Mouse (Mus musculus) midbrain, postnatal 0 days (tissue): ENCODE measurements around the gene Dclk1. TPM values are rescaled to one million over a fixed set of nuclear protein-coding genes. Genes with fewer than 3 reads are reported as not detected.
A peak's percentile ranks its signal among the peaks of the same experiment; 100 is the strongest.

Source experiments
- ATAC-seq: fragments of 200-750 bp; cut with Nextera tagmentation; 2 replicates; pipeline ENCODE4 v1.8.0; 2017; ENCODE audit warnings: moderate number of reproducible peaks, mild to moderate bottlenecking, moderate TSS enrichment, moderate library complexity; ENCODE audit not compliant: low FRiP score
- DNase-seq: peaks from one replicate; pipeline ENCODE4 v3.0.0-alpha.2; 2015; ENCODE audit warnings: low spot score
- H3K27ac ChIP-seq: fragments of 300-500 bp; sonication (generic); 2 replicates; pipeline ENCODE4 v1.5.1; 2014; ENCODE audit warnings: low read depth, mild to moderate bottlenecking, low read length, mixed read lengths
- H3K27me3 ChIP-seq: fragments of 300-500 bp; sonication (generic); 2 replicates; pipeline ENCODE4 v1.6.1; 2014; ENCODE audit warnings: low read length, control low read depth, mixed read lengths; ENCODE audit not compliant: insufficient read depth
- H3K36me3 ChIP-seq: fragments of 300-500 bp; sonication (generic); 2 replicates; pipeline ENCODE4 v1.6.1; 2014; ENCODE audit warnings: low read length, control low read depth, mixed read lengths; ENCODE audit not compliant: insufficient read depth
- H3K4me1 ChIP-seq: fragments of 300-500 bp; sonication (generic); 2 replicates; pipeline ENCODE4 v1.6.1; 2014; ENCODE audit warnings: mild to moderate bottlenecking, control low read depth, antibody characterized with exemption, low read length, mixed read lengths; ENCODE audit not compliant: insufficient read depth
- H3K4me2 ChIP-seq: fragments of 300-500 bp; sonication (generic); 2 replicates; pipeline ENCODE4 v1.6.1; 2014; ENCODE audit warnings: low read depth, mild to moderate bottlenecking, low read length, mixed read lengths; ENCODE audit not compliant: poor library complexity, severe bottlenecking
- H3K4me3 ChIP-seq: fragments of 300-500 bp; sonication (generic); 2 replicates; pipeline ENCODE4 v1.5.1; 2014; ENCODE audit warnings: low read depth, mild to moderate bottlenecking, low read length, moderate library complexity
- H3K9ac ChIP-seq: fragments of 300-500 bp; sonication (generic); replicated peaks from 2 replicates; pipeline ENCODE4 v1.6.1; 2014; ENCODE audit warnings: mild to moderate bottlenecking, low read length, moderate library complexity, mixed read lengths; ENCODE audit not compliant: poor library complexity, severe bottlenecking
- H3K9me3 ChIP-seq: fragments of 300-500 bp; sonication (generic); 2 replicates; pipeline ENCODE4 v1.6.1; 2016; ENCODE audit warnings: low read length, control low read depth
- CTCF ChIP-seq: IDR thresholded peaks from 2 replicates; pipeline ENCODE4 v1.5.1; 2016; ENCODE audit warnings: antibody characterized with exemption, mild to moderate bottlenecking
- WGBS: fragments of 180-500 bp; shearing (Covaris S2); extraction: QIAGEN DNeasy Blood & Tissue Kit; methylation state at CpG from one replicate; pipeline ENCODE4 v1.1.7; 2014; 5-methylcytosine and 5-hydroxymethylcytosine counted together
- polyA plus RNA-seq: library from polyadenylated mRNA; unstranded; fragments of >200 nt; fragmentation: Nextera tagmentation; extraction: Ambion mirVana; gene quantifications from 2 replicates; pipeline ENCODE4 v1.2.1, GENCODE M21; 2015
- total RNA-seq: library from RNA; depleted of rRNA; stranded (reverse); fragments of >200 nt; gene quantifications from 2 replicates; pipeline ENCODE4 v1.2.3, GENCODE M21; 2014

Dclk1 gene
- total and polyA plus RNA-seq, 2 experiments from 2014 or later: 219 to 307 TPM

- Histone ChIP-seq H3K4me3 (no peak overlapping the region), H3K36me3 (peaks cover 6% of the 10 kb centered on the region; the same call in 1 of the 2 replicates), H3K9me3 (no peaks in the 10 kb centered on the region), H3K27ac (no peak overlapping the region), H3K4me2 (no peak overlapping the region), H3K9ac (no peak overlapping the region), H3K4me1 (no peaks in the 10 kb centered on the region), H3K27me3 (no peaks in the 10 kb centered on the region)
- no peak for ATAC-seq
- WGBS: 86% methylated on average over 7 of the region's 7 CpGs
- DNase-seq: no peak
- TF ChIP-seq CTCF: no peak
Observed at GRCm38 (mm10) chr3:55476694-55477093, 234.5 kb downstream of the Dclk1 start.

DNA sequence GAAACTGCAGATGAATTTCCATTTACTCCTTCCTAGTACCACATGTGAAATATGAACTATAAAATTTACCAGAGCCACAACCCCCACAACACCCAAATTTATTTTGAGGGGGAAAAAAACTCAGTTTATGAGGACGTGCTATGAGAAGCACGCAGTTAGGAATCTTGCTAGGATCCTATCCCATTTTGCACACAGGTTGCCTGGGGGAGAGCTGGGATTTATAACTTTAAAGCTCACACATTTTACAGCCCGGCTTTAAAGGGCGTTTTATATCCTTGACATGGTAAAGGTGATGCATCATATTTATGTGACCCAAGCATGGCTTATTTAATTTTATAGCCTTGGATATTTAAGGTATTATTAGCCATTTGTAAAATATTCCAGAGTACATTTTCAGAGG is 237.1 kb downstream of the Dclk1 start:
- DNase-seq (no peak), ATAC-seq (no peak)
- H3K36me3 ChIP-seq: peaks cover 6% of the 10 kb centered on the region; the same call in 1 of the 2 replicates
- H3K4me2 ChIP-seq: no peak overlapping the region
- no peaks in the 10 kb centered on the region for H3K9me3 ChIP-seq
- H3K27me3 ChIP-seq: no peaks in the 10 kb centered on the region
- no peaks in the 10 kb centered on the region for H3K4me1 ChIP-seq
- H3K4me3 ChIP-seq: no peak overlapping the region
- 82% methylated on average over 4 of the region's 4 CpGs for WGBS
- TF ChIP-seq CTCF: no peak
- H3K9ac ChIP-seq: no peak overlapping the region
- no peak overlapping the region for H3K27ac ChIP-seq

DNA sequence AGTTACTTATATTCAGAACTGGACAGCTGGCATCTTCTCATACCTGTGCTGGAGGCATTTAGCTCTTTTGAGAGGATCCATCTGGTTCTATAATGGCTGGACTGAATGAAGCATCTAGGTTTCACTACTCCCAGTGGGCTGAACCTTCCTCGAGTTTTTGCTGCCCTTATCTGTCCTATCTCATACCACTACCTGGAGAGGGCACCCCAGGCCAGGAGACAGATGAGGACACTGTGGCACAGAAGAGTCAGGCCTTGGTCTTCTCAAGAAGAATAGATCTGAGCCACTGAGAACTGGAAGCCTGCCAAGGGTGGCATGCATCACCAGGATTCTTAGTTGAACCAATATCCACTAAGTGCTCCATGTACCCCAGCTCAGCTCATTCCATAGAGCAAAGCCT is 239.0 kb downstream of the Dclk1 start:
- DNase-seq: no peak
- H3K36me3 ChIP-seq: peaks cover 6% of the 10 kb centered on the region; the same call in 1 of the 2 replicates
- H3K4me3 ChIP-seq: no peak overlapping the region
- H3K9me3 ChIP-seq: no peaks in the 10 kb centered on the region
- no peak overlapping the region for H3K27ac ChIP-seq
- TF ChIP-seq CTCF: no peak
- no peak overlapping the region for H3K4me2 ChIP-seq
- H3K27me3 ChIP-seq: no peaks in the 10 kb centered on the region
- H3K9ac ChIP-seq: no peak overlapping the region
- WGBS: 79% methylated on average over 1 of the region's 1 CpGs
- no peak for ATAC-seq
- no peaks in the 10 kb centered on the region for H3K4me1 ChIP-seq

GRCm38 (mm10) chr3:55483328-55483727 is 241.2 kb downstream of the Dclk1 start:
- H3K4me3 ChIP-seq: no peak overlapping the region
- no peak for TF ChIP-seq CTCF
- peaks cover 15% of the 10 kb centered on the region; the same call in 1 of the 2 replicates for H3K36me3 ChIP-seq
- DNase-seq (peak; percentile 44), ATAC-seq (no peak)
- H3K27me3 ChIP-seq: no peaks in the 10 kb centered on the region
- no peak overlapping the region for H3K27ac ChIP-seq
- WGBS: 54% methylated on average over 4 of the region's 4 CpGs
- no peaks in the 10 kb centered on the region for H3K9me3 ChIP-seq
- H3K9ac ChIP-seq: no peak overlapping the region
- H3K4me2 ChIP-seq: no peak overlapping the region
- no peaks in the 10 kb centered on the region for H3K4me1 ChIP-seq

DNA sequence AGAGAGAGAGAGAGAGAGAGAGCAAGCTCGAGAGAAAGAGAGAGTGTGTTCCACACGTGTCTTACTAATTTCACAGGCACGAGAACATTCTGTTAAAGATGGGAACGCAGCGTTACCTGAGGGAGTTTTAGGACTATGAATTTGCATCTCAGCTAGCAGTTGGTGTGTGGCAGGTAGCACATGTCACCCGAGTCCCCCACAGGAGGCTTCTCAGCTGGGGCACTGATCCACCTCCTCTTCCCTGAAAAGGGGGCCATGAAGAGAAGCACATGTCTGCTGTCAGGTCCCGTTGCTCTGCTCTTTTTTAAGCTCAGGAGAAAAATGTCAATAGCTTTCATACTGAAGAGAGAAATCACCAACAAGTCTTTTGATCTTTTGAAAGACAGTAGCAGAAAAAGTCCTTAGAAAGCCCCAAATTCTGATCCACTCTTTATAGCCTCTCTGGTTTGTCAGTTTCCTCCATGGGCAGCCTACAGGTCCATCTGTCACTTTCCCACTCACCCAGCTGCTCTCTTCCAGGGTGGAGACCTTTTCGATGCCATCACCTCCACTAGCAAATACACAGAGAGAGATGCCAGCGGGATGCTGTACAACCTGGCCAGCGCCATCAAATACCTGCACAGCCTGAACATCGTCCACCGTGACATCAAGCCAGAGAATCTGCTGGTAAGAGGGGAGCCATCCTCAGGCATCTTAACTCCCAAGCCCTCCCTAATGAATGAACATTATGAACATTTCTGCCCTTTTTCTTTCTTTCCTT is 247.2 kb downstream of the Dclk1 start:
- WGBS: 73% methylated on average over 12 of the region's 12 CpGs
- no peak overlapping the region for H3K27ac ChIP-seq
- TF ChIP-seq CTCF: no peak
- peak; percentile 17 for DNase-seq
- H3K36me3 ChIP-seq: peaks cover 25% of the 10 kb centered on the region; the same call in 1 of the 2 replicates
- H3K4me3 ChIP-seq: no peak overlapping the region
- H3K9ac ChIP-seq: no peak overlapping the region
- H3K27me3 ChIP-seq: no peaks in the 10 kb centered on the region
- H3K4me2 ChIP-seq: no peak overlapping the region
- H3K9me3 ChIP-seq: no peaks in the 10 kb centered on the region
- H3K4me1 ChIP-seq: no peaks in the 10 kb centered on the region
- no peak for ATAC-seq

GRCm38 (mm10) chr3:55492021-55492420 is 249.9 kb downstream of the Dclk1 start:
- peaks cover 25% of the 10 kb centered on the region; the same call in 1 of the 2 replicates for H3K36me3 ChIP-seq
- no peak for DNase-seq
- 64% methylated on average over 6 of the region's 6 CpGs for WGBS
- no peak overlapping the region for H3K27ac ChIP-seq
- no peak for ATAC-seq
- no peak overlapping the region for H3K9ac ChIP-seq
- H3K9me3 ChIP-seq: no peaks in the 10 kb centered on the region
- no peaks in the 10 kb centered on the region for H3K4me1 ChIP-seq
- no peak overlapping the region for H3K4me3 ChIP-seq
- no peak for TF ChIP-seq CTCF
- no peaks in the 10 kb centered on the region for H3K27me3 ChIP-seq
- no peak overlapping the region for H3K4me2 ChIP-seq
